Mouse (Mus musculus): ENCODE data around the gene E2f6. TPM values are rescaled to one million over a fixed set of nuclear protein-coding genes. Genes with fewer than 3 reads are reported as not detected.

E2f6 gene
- total and polyA plus RNA-seq, 3 experiments = 35.4 to 67.0 TPM; not detected in 1

GRCm38 (mm10) chr12:16836188-16836587 lies 25.4 kb downstream of the E2f6 start:
- no peaks in the 10 kb centered on the region for H3K79me2 ChIP-seq (ENCODE audit: control insufficient read depth, insufficient read depth, low read length, poor library complexity)
- no peaks in the 10 kb centered on the region for H3K9me3 ChIP-seq (replicated peaks; ENCODE audit: insufficient read depth, low read length)
- H3K27ac ChIP-seq (ENCODE audit: control insufficient read depth, low read depth, low read length) = no peak overlapping the region
- no peak overlapping the region for H3K9ac ChIP-seq (ENCODE audit: control insufficient read depth, low read depth, low read length, poor library complexity, severe bottlenecking)
- H3K4me1 ChIP-seq (ENCODE audit: control insufficient read depth in 1 of 2, insufficient read depth in 2 of 2, low read length in 2 of 2) = peaks cover 7 to 19% of the 10 kb centered on the region in 2 experiments
- H3K36me3 ChIP-seq (ENCODE audit: control insufficient read depth in 1 of 2, insufficient read depth in 2 of 2, low read length in 2 of 2) = peaks cover 0 to 10% of the 10 kb centered on the region in 2 experiments; a peak in 2 of 4 replicates
- DNase-seq (ENCODE audit: low read depth, low spot score) = no peak
- no peaks in the 10 kb centered on the region for H3K27me3 ChIP-seq (ENCODE audit: control insufficient read depth in 1 of 2, insufficient read depth in 2 of 2, low read length in 2 of 2)
- H3K4me3 ChIP-seq (ENCODE audit: control insufficient read depth in 1 of 2, insufficient read depth in 1 of 2, low read depth in 2 of 2, low read length in 2 of 2) = no peak overlapping the region
- no peak for TF ChIP-seq MAFK (IDR thresholded peaks at IDR 0.05; ENCODE audit: borderline replicate concordance, low read depth, low read length)
- no peak for TF ChIP-seq MXI1 (IDR thresholded peaks at IDR 0.05; ENCODE audit: low read depth, low read length)
- no peak for TF ChIP-seq SIN3A (IDR thresholded peaks at IDR 0.05; ENCODE audit: low read length)
- TF ChIP-seq ZC3H11A (IDR thresholded peaks at IDR 0.05; ENCODE audit: low read depth, low read length) = no peak
- no peak for TF ChIP-seq ZNF384 (IDR thresholded peaks at IDR 0.05; ENCODE audit: low read depth, low read length)
- no peak for TF ChIP-seq ZMIZ1 (IDR thresholded peaks at IDR 0.05; ENCODE audit: low read depth, low read length)
- no peak for TF ChIP-seq MEF2A (IDR thresholded peaks at IDR 0.05; ENCODE audit: extremely low read depth, insufficient replicate concordance, low read depth, low read length, poor library complexity, severe bottlenecking)
- TF ChIP-seq MAZ (IDR thresholded peaks at IDR 0.05; ENCODE audit: low read depth, low read length) = no peak
- TF ChIP-seq CHD1 (IDR thresholded peaks at IDR 0.05; ENCODE audit: low read depth, low read length) = no peak
- TF ChIP-seq ELF1 (IDR thresholded peaks at IDR 0.05; ENCODE audit: low read depth, low read length) = no peak
- no peak for TF ChIP-seq POLR2A (IDR thresholded peaks at IDR 0.05; ENCODE audit: control insufficient read depth in 1 of 2, insufficient read depth in 1 of 2, low read depth in 1 of 2, low read length in 2 of 2, poor library complexity in 1 of 2)
- no peak for TF ChIP-seq RCOR1 (IDR thresholded peaks at IDR 0.05; ENCODE audit: low read depth, low read length)
- no peak for TF ChIP-seq TBP (IDR thresholded peaks at IDR 0.05; ENCODE audit: low read depth, low read length)
- TF ChIP-seq UBTF (IDR thresholded peaks at IDR 0.05; ENCODE audit: borderline replicate concordance, insufficient read depth, low read depth, low read length) = no peak
- TF ChIP-seq E2F4 (IDR thresholded peaks at IDR 0.05; ENCODE audit: borderline replicate concordance, low read depth, low read length) = no peak
- no peak for TF ChIP-seq BHLHE40 (IDR thresholded peaks at IDR 0.05; ENCODE audit: borderline replicate concordance, low read depth, low read length)
- TF ChIP-seq KAT2A (conservative IDR thresholded peaks at IDR 0.05; ENCODE audit: low read depth, low read length) = no peak
- no peak for TF ChIP-seq GABPA (IDR thresholded peaks at IDR 0.05; ENCODE audit: low read depth, low read length)
- TF ChIP-seq MAX (IDR thresholded peaks at IDR 0.05; ENCODE audit: low read length) = no peak

GRCm38 (mm10) chr12:16837766-16838165 lies 27.0 kb downstream of the E2f6 start:
- peaks cover 8 to 22% of the 10 kb centered on the region in 2 experiments for H3K4me1 ChIP-seq (ENCODE audit: control insufficient read depth in 1 of 2, insufficient read depth in 2 of 2, low read length in 2 of 2)
- no peak for TF ChIP-seq MAZ (IDR thresholded peaks at IDR 0.05; ENCODE audit: low read depth, low read length)
- TF ChIP-seq KAT2A (conservative IDR thresholded peaks at IDR 0.05; ENCODE audit: low read depth, low read length) = no peak
- no peak for TF ChIP-seq TCF12 (IDR thresholded peaks at IDR 0.05; ENCODE audit: low read depth, low read length)
- no peak for TF ChIP-seq UBTF (IDR thresholded peaks at IDR 0.05; ENCODE audit: borderline replicate concordance, insufficient read depth, low read depth, low read length)
- no peak for TF ChIP-seq POLR2AphosphoS5 (IDR thresholded peaks at IDR 0.05; ENCODE audit: borderline replicate concordance, low read depth, low read length)
- no peak for TF ChIP-seq RCOR1 (IDR thresholded peaks at IDR 0.05; ENCODE audit: low read depth, low read length)
- no peak for TF ChIP-seq E2F4 (IDR thresholded peaks at IDR 0.05; ENCODE audit: borderline replicate concordance, low read depth, low read length)
- no peaks in the 10 kb centered on the region for H3K79me2 ChIP-seq (ENCODE audit: control insufficient read depth, insufficient read depth, low read length, poor library complexity)
- no peak overlapping the region for H3K9ac ChIP-seq (ENCODE audit: control insufficient read depth, low read depth, low read length, poor library complexity, severe bottlenecking)
- peaks cover 0 to 13% of the 10 kb centered on the region in 2 experiments; a peak in 2 of 4 replicates for H3K36me3 ChIP-seq (ENCODE audit: control insufficient read depth in 1 of 2, insufficient read depth in 2 of 2, low read length in 2 of 2)
- no peaks in the 10 kb centered on the region for H3K27me3 ChIP-seq (ENCODE audit: control insufficient read depth in 1 of 2, insufficient read depth in 2 of 2, low read length in 2 of 2)
- H3K9me3 ChIP-seq (replicated peaks; ENCODE audit: insufficient read depth, low read length) = no peaks in the 10 kb centered on the region
- DNase-seq (ENCODE audit: low read depth, low spot score) = no peak
- H3K27ac ChIP-seq (ENCODE audit: control insufficient read depth, low read depth, low read length) = no peak overlapping the region
- no peak overlapping the region for H3K4me3 ChIP-seq (ENCODE audit: control insufficient read depth in 1 of 2, insufficient read depth in 1 of 2, low read depth in 2 of 2, low read length in 2 of 2)
